ENCODE assay signal across 11 mouse cellular contexts in the genomic region with DNA sequence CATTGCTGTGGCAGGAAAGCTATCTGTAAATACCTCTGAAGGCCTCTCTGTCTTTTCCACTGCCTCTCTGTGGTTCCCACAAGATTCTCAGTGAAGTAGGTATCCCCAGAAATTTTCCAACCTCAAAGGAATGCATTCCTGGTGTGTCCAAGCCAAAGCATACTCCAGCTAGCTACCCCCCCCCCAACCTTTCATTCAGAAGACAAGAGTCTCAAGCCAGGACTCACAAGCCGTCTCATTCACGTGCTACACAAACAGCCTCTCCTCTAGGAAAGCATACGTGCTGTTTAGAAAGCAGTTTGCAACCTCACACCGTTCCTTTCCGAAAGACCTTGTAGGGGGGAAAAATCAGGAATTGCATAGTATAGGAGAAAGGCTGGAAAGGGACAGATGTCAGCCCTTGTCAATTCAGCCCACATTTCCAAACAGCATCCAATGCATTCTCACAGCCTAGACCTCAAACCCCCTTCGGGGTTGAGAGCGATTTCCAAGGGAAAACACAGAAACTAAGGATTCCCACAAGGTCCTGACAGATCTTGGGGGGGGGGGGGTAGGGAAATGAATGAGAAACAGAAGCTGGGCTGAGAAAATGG. TPM values are rescaled to one million over a fixed set of nuclear protein-coding genes. Genes with fewer than 3 reads are reported as not detected.
DNase-seq lines count a peak whose midpoint lies in the region; ATAC-seq lines count a peak whose summit lies in the region.
"Had no signal": no experiment of that assay in that cellular context is flagged by ENCODE, and none has a peak within 500 bp of the region (broad histone marks: within the 10 kb centered on the region; RNA-seq: fewer than 3 reads in every experiment).

No protein-coding gene starts in this region.

- peak overlapping the region; percentile 47; the same call in 1 of the 2 replicates for H3K4me2 ChIP-seq in lung, embryonic 15.5 days
- H3K4me2 ChIP-seq in embryonic facial prominence, embryonic 14.5 days (ENCODE audit: low read depth, low read length) = peak overlapping the region; percentile 51
- H3K4me2 ChIP-seq in hindbrain, embryonic 16.5 days (ENCODE audit: low read length) = peak overlapping the region; percentile 57
- peak overlapping the region; percentile 68 for H3K4me2 ChIP-seq in neural tube, embryonic 14.5 days (ENCODE audit: low read depth, low read length)

- H3K9me3 ChIP-seq in lung, embryonic 15.5 days = no peaks in the 10 kb centered on the region
- no peaks in the 10 kb centered on the region for H3K9me3 ChIP-seq in embryonic facial prominence, embryonic 14.5 days (ENCODE audit: control insufficient read depth, low read length)
- no peaks in the 10 kb centered on the region for H3K9me3 ChIP-seq in hindbrain, embryonic 16.5 days (ENCODE audit: control insufficient read depth, low read length)
- no peaks in the 10 kb centered on the region for H3K9me3 ChIP-seq in neural tube, embryonic 14.5 days (ENCODE audit: control insufficient read depth, low read length)

- no peak overlapping the region for H3K9ac ChIP-seq in lung, embryonic 15.5 days
- H3K9ac ChIP-seq in embryonic facial prominence, embryonic 14.5 days (ENCODE audit: low read depth, low read length) = peak overlapping the region; percentile 19; the same call in 1 of the 2 replicates
- peak overlapping the region; percentile 86 for H3K9ac ChIP-seq in hindbrain, embryonic 16.5 days (ENCODE audit: low read depth, low read length)
- peak overlapping the region; percentile 95 for H3K9ac ChIP-seq in neural tube, embryonic 14.5 days (replicated peaks; ENCODE audit: low read depth, low read length)

- H3K36me3 ChIP-seq in lung, embryonic 15.5 days = no peaks in the 10 kb centered on the region
- no peaks in the 10 kb centered on the region for H3K36me3 ChIP-seq in embryonic facial prominence, embryonic 14.5 days (ENCODE audit: control insufficient read depth, insufficient read depth, low read length)
- H3K36me3 ChIP-seq in hindbrain, embryonic 16.5 days (ENCODE audit: control insufficient read depth, insufficient read depth, low read length) = no peaks in the 10 kb centered on the region
- no peaks in the 10 kb centered on the region for H3K36me3 ChIP-seq in neural tube, embryonic 14.5 days (ENCODE audit: control insufficient read depth, insufficient read depth, low read length)

- peaks cover 6% of the 10 kb centered on the region; the same call in 1 of the 2 replicates for H3K4me1 ChIP-seq in lung, embryonic 15.5 days
- H3K4me1 ChIP-seq in embryonic facial prominence, embryonic 14.5 days (ENCODE audit: control insufficient read depth, insufficient read depth, low read length) = no peaks in the 10 kb centered on the region
- peaks cover 16% of the 10 kb centered on the region for H3K4me1 ChIP-seq in hindbrain, embryonic 16.5 days (ENCODE audit: control insufficient read depth, insufficient read depth, low read depth, low read length)
- peaks cover 7% of the 10 kb centered on the region; the same call in 1 of the 2 replicates for H3K4me1 ChIP-seq in neural tube, embryonic 14.5 days (ENCODE audit: control insufficient read depth, insufficient read depth, low read length)

- 27% methylated on average over 7 of the region's 7 CpGs for WGBS in lung, embryonic 15.5 days
- 17% methylated on average over 7 of the region's 7 CpGs for WGBS in embryonic facial prominence, embryonic 14.5 days
- WGBS in hindbrain, embryonic 16.5 days = 8% methylated on average over 7 of the region's 7 CpGs
- 12% methylated on average over 7 of the region's 7 CpGs for WGBS in neural tube, embryonic 14.5 days

- no peak overlapping the region for H3K27ac ChIP-seq in lung, embryonic 15.5 days
- no peak overlapping the region for H3K27ac ChIP-seq in embryonic facial prominence, embryonic 14.5 days (replicated peaks; ENCODE audit: low read depth, low read length)
- H3K27ac ChIP-seq in hindbrain, embryonic 16.5 days (ENCODE audit: low read depth, low read length) = peak overlapping the region; percentile 92
- peak overlapping the region; percentile 95 for H3K27ac ChIP-seq in neural tube, embryonic 14.5 days (ENCODE audit: low read depth, low read length)
- H3K27ac ChIP-seq: macrophage had no signal

- H3K27me3 ChIP-seq in lung, embryonic 15.5 days = peaks cover 8% of the 10 kb centered on the region; the same call in 1 of the 2 replicates
- no peaks in the 10 kb centered on the region for H3K27me3 ChIP-seq in embryonic facial prominence, embryonic 14.5 days (replicated peaks; ENCODE audit: control insufficient read depth, insufficient read depth, low read length)
- no peaks in the 10 kb centered on the region for H3K27me3 ChIP-seq in hindbrain, embryonic 16.5 days (replicated peaks; ENCODE audit: control insufficient read depth, insufficient read depth, low read length)
- H3K27me3 ChIP-seq in neural tube, embryonic 14.5 days (ENCODE audit: control insufficient read depth, insufficient read depth, low read length) = no peaks in the 10 kb centered on the region

- no peak overlapping the region for H3K4me3 ChIP-seq in lung, embryonic 15.5 days
- H3K4me3 ChIP-seq in embryonic facial prominence, embryonic 14.5 days (ENCODE audit: low read depth, low read length) = peak overlapping the region; percentile 24; the same call in 1 of the 2 replicates
- H3K4me3 ChIP-seq in hindbrain, embryonic 16.5 days (ENCODE audit: low read length) = peak overlapping the region; percentile 60
- H3K4me3 ChIP-seq in neural tube, embryonic 14.5 days (ENCODE audit: low read depth, low read length) = peak overlapping the region; percentile 84

- ATAC-seq in lung, embryonic 15.5 days (ENCODE audit: borderline replicate concordance, extremely low read depth, low FRiP score, low TSS enrichment) = no peak
- ATAC-seq in embryonic facial prominence, embryonic 14.5 days (ENCODE audit: low read depth) = no peak
- peak; percentile 40 for ATAC-seq in hindbrain, embryonic 16.5 days
- ATAC-seq in neural tube, embryonic 14.5 days (ENCODE audit: low read depth) = no peak

- DNase-seq in lung, postnatal 14 days = no peak
- DNase-seq in embryonic facial prominence, embryonic 14.5 days (ENCODE audit: low spot score) = no peak
- no peak for DNase-seq in thymus, postnatal 14 days
- DNase-seq in heart, adult 18-20 months = no peak
- no peak for DNase-seq in frontal cortex, adult 2 months (ENCODE audit: extremely low spot score in 1 of 2, low spot score in 1 of 2)

RNA-seq across cellular contexts. Expression of a gene that starts 0.9 kb away (rescaled TPM):
- 0.28 and 0.44 TPM in 2 replicates for polyA plus RNA-seq in lung, embryonic 15.5 days (2015; fragmentation: Nextera tagmentation; extraction: Ambion mirVana)
- 2.1 and 2.2 TPM in 2 replicates for polyA plus RNA-seq in embryonic facial prominence, embryonic 14.5 days (2014; fragmentation: Nextera tagmentation; extraction: Ambion mirVana)
- 97.2 and 98.7 TPM in 2 replicates for polyA plus RNA-seq in hindbrain, embryonic 16.5 days (2015; fragmentation: Nextera tagmentation; extraction: Ambion mirVana)
- polyA plus RNA-seq in neural tube, embryonic 14.5 days (2014; fragmentation: Nextera tagmentation; extraction: Ambion mirVana) = 80.0 and 80.3 TPM in 2 replicates
- total RNA-seq in heart, adult 18-20 months (2021) = not detected
- polyA plus RNA-seq in frontal cortex, adult 2 months (2012; rRNA removed) = 105 and 113 TPM in 2 replicates
- total RNA-seq: common myeloid progenitor, adult 5-6 weeks; gastrocnemius, postnatal 25 days had no signal
- polyA plus RNA-seq: macrophage had no signal

RNA-seq across cellular contexts. Expression of a gene that starts 25.3 kb away (rescaled TPM):
- polyA plus RNA-seq in lung, embryonic 15.5 days (2015; fragmentation: Nextera tagmentation; extraction: Ambion mirVana) = 11.4 and 13.2 TPM in 2 replicates
- polyA plus RNA-seq in embryonic facial prominence, embryonic 14.5 days (2014; fragmentation: Nextera tagmentation; extraction: Ambion mirVana) = 10.1 and 11.3 TPM in 2 replicates
- polyA plus RNA-seq in hindbrain, embryonic 16.5 days (2015; fragmentation: Nextera tagmentation; extraction: Ambion mirVana) = 18.6 and 20.7 TPM in 2 replicates
- 16.9 and 17.6 TPM in 2 replicates for polyA plus RNA-seq in neural tube, embryonic 14.5 days (2014; fragmentation: Nextera tagmentation; extraction: Ambion mirVana)
- total RNA-seq in heart, adult 18-20 months (2021) = 10 to 100 TPM; 10.4 to 11.6 TPM
- 31.5 and 34.5 TPM in 2 replicates for polyA plus RNA-seq in frontal cortex, adult 2 months (2012; rRNA removed)

RNA-seq across cellular contexts. Expression of a gene that starts 37.5 kb away (rescaled TPM):
- polyA plus RNA-seq in lung, embryonic 15.5 days (2015; fragmentation: Nextera tagmentation; extraction: Ambion mirVana) = 9.5 and 10.3 TPM in 2 replicates
- 8.6 and 10.0 TPM in 2 replicates for polyA plus RNA-seq in embryonic facial prominence, embryonic 14.5 days (2014; fragmentation: Nextera tagmentation; extraction: Ambion mirVana)
- polyA plus RNA-seq in hindbrain, embryonic 16.5 days (2015; fragmentation: Nextera tagmentation; extraction: Ambion mirVana) = 4.9 and 6.4 TPM in 2 replicates
- polyA plus RNA-seq in neural tube, embryonic 14.5 days (2014; fragmentation: Nextera tagmentation; extraction: Ambion mirVana) = 8.2 TPM in 2 replicates
- 1 to 10 TPM; 1.3 to 1.5 TPM for total RNA-seq in heart, adult 18-20 months (2021)
- 8.7 and 10.0 TPM in 2 replicates for polyA plus RNA-seq in frontal cortex, adult 2 months (2012; rRNA removed)

RNA-seq across cellular contexts. Expression of a gene that starts 39.7 kb away (rescaled TPM):
- polyA plus RNA-seq in lung, embryonic 15.5 days (2015; fragmentation: Nextera tagmentation; extraction: Ambion mirVana) = 50.9 and 51.8 TPM in 2 replicates
- polyA plus RNA-seq in embryonic facial prominence, embryonic 14.5 days (2014; fragmentation: Nextera tagmentation; extraction: Ambion mirVana) = 20.4 and 22.7 TPM in 2 replicates
- polyA plus RNA-seq in hindbrain, embryonic 16.5 days (2015; fragmentation: Nextera tagmentation; extraction: Ambion mirVana) = 12.1 and 14.4 TPM in 2 replicates
- 4.1 and 4.8 TPM in 2 replicates for polyA plus RNA-seq in neural tube, embryonic 14.5 days (2014; fragmentation: Nextera tagmentation; extraction: Ambion mirVana)
- 10 to 100 TPM; 24.8 to 26.0 TPM for total RNA-seq in heart, adult 18-20 months (2021)
- polyA plus RNA-seq in frontal cortex, adult 2 months (2012; rRNA removed) = 5.4 and 5.9 TPM in 2 replicates

RNA-seq across cellular contexts. Expression of a gene that starts 55.8 kb away (rescaled TPM):
- 1.7 and 2.4 TPM in 2 replicates for polyA plus RNA-seq in lung, embryonic 15.5 days (2015; fragmentation: Nextera tagmentation; extraction: Ambion mirVana)
- polyA plus RNA-seq in embryonic facial prominence, embryonic 14.5 days (2014; fragmentation: Nextera tagmentation; extraction: Ambion mirVana) = 2.3 and 2.4 TPM in 2 replicates
- 5.4 and 5.5 TPM in 2 replicates for polyA plus RNA-seq in hindbrain, embryonic 16.5 days (2015; fragmentation: Nextera tagmentation; extraction: Ambion mirVana)
- polyA plus RNA-seq in neural tube, embryonic 14.5 days (2014; fragmentation: Nextera tagmentation; extraction: Ambion mirVana) = 3.2 and 4.8 TPM in 2 replicates
- total RNA-seq in heart, adult 18-20 months (2021) = 100 to 1,000 TPM; 238 to 247 TPM
- 3.3 and 3.7 TPM in 2 replicates for polyA plus RNA-seq in frontal cortex, adult 2 months (2012; rRNA removed)

Comparison
In these comparisons a context has a peak if more than half of its experiments do, and no peak if none do; other contexts are left out.
1. H3K27ac ChIP-seq: peak in hindbrain, embryonic 16.5 days (single experiment) and neural tube, embryonic 14.5 days (single experiment); none in lung, embryonic 15.5 days (single experiment) and embryonic facial prominence, embryonic 14.5 days (single experiment).
2. RNA of a gene that starts 0.9 kb away (polyA plus RNA-seq): 105 to 113 TPM in frontal cortex, adult 2 months, 97.2 to 98.7 TPM in hindbrain, embryonic 16.5 days and 80.0 to 80.3 TPM in neural tube, embryonic 14.5 days; 2.1 to 2.2 TPM in embryonic facial prominence, embryonic 14.5 days and 0.28 to 0.44 TPM in lung, embryonic 15.5 days; every median in the first group is over 10 times any median in the second.
3. Peak in every context shown above with its lines, with median percentiles within 50 percentile points of each other: H3K4me2 ChIP-seq.